Mouse (Mus musculus) ES-E14 (cell line): ENCODE results near the gene Ubqln2.

Experiments used
- CHD2 ChIP-seq: IDR thresholded peaks from 2 replicates; pipeline ENCODE4 v1.6.1; 2014; ENCODE audit warnings: mild to moderate bottlenecking, low read depth, low read length, inconsistent platforms
- HCFC1 ChIP-seq: IDR thresholded peaks from 2 replicates; pipeline ENCODE4 v1.6.1; 2012; ENCODE audit warnings: low read length, inconsistent platforms, borderline replicate concordance; ENCODE audit not compliant: insufficient read depth
- MAFK ChIP-seq: IDR thresholded peaks from 2 replicates; pipeline ENCODE4 v1.6.1; 2014; ENCODE audit warnings: mild to moderate bottlenecking, low read depth, low read length, inconsistent platforms; ENCODE audit not compliant: insufficient read depth
- ZC3H11A ChIP-seq: IDR thresholded peaks from 2 replicates; pipeline ENCODE4 v1.6.1; 2012; ENCODE audit warnings: low read depth, mild to moderate bottlenecking, inconsistent platforms, low read length, borderline replicate concordance
- ZNF384 ChIP-seq: IDR thresholded peaks from 2 replicates; pipeline ENCODE4 v1.6.1; 2012; ENCODE audit warnings: low read depth, low read length, inconsistent platforms

GRCm38 (mm10) chrX:153451946-153452345 is 46.1 kb upstream of the Ubqln2 start:
- TF ChIP-seq ZNF384 (no peak), CHD2 (no peak), HCFC1 (no peak), ZC3H11A (no peak), MAFK (no peak)
